Mouse (Mus musculus) adrenal gland, adult 2 months (tissue): ENCODE measurements around the gene Dab2. TPM values are rescaled to one million over a fixed set of nuclear protein-coding genes. Genes with fewer than 3 reads are reported as not detected.

Experiments used
- DNase-seq: peaks from one replicate; pipeline ENCODE4 v3.0.0; 2021
- polyA plus RNA-seq: library from polyadenylated mRNA; depleted of rRNA; stranded (reverse); fragments of >200 nt; gene quantifications from 2 replicates; pipeline ENCODE4 v1.2.3, GENCODE M21; 2012
- total RNA-seq, 2 experiments: library from RNA; stranded (reverse); gene quantifications; 2 replicates each; pipeline ENCODE4 v1.2.3; 2021

Gene Dab2
- total and polyA plus RNA-seq, 3 experiments: 180 to 479 (median 358) TPM

DNA sequence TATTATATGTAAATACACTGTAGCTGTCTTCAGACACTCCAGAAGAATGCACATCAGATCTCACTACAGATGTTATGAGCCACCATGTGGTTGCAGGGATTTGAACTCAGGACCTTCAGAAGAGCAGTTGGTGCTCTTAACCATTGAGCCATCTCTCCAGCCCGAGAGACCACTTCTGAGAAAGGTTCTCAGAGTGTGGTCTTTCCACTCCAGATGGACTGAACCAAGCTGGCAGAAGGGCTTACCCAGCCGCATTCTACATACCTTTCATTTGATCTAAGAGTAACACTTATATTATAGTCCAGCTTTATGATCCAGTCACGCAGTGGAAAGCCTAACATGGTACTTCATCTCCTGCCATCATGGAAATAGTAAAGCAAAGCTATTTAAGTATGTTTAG, 92.3 kb downstream of the Dab2 start:
- no peak for DNase-seq

- DNase-seq: no peak
Observed at GRCm38 (mm10) chr15:6393624-6394023, 94.0 kb downstream of the Dab2 start.

DNA sequence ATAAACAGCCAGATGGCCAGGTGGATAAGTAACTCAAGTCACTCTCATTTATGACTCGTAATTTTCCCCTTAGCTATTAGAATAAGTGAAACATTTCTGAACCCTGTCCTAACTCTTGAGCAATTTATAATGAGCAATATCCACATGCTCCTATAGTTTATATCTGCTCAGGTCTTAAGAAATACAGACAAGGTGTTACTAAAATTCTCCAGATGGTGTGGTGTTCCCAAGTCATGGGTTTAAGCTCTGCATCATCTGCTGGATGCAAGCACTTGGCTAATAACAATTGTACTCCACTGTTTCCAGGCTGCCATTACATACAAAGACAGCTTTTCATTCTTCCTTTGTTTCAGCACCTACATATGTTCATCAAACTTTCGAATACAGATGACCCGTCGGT, 98.6 kb downstream of the Dab2 start:
- DNase-seq: no peak

DNA sequence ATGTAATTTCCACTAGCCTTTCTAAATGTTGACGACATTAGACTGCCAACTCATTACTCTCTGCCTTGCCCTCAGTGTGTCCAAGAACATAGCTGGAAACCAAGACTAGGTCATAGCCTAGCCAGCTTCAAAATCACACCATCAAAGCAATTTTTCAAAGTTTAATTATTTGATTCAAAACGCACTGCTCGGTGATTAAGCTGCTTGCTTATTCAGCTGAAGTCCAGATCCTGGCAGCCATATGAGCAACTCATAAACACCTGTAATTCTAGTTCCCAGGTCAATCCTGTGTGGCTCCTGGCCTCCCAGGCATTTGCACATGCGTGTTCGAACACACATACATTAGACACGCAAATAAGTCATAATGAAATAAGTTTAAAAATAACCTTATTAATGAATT, 99.3 kb downstream of the Dab2 start:
- DNase-seq: no peak

GRCm38 (mm10) chr15:6400115-6400514, 100.5 kb downstream of the Dab2 start:
- DNase-seq: peak; percentile 73

- no peak for DNase-seq
Observed at GRCm38 (mm10) chr15:6402433-6402832, 102.8 kb downstream of the Dab2 start.

- no peak for DNase-seq
Observed at GRCm38 (mm10) chr15:6404172-6404571, 104.6 kb downstream of the Dab2 start.

GRCm38 (mm10) chr15:6406771-6407170, 107.2 kb downstream of the Dab2 start:
- DNase-seq: no peak

- DNase-seq: no peak
Observed at GRCm38 (mm10) chr15:6409031-6409430, 109.4 kb downstream of the Dab2 start.

GRCm38 (mm10) chr15:6410161-6410560, 110.6 kb downstream of the Dab2 start:
- DNase-seq: no peak

DNA sequence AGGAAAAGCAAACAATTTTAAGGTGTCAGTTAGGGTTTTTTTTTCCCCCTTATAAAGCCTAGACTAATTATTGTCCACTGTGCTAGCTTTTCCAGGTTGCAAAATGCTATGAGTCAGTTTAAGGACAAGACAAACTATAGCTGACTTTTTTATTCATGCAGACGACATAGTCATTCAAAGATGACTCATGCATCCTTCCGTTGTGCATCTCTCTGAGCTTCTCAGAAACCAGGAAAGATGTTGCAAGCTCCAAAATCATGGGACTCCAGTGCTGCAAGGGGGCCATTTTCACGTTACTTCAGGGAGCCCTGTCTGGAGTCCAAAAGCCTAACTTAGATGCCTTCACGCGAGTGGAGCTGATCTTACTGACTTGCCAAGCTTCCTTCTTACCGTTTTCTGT, 111.7 kb downstream of the Dab2 start:
- DNase-seq: peak; percentile 58

DNA sequence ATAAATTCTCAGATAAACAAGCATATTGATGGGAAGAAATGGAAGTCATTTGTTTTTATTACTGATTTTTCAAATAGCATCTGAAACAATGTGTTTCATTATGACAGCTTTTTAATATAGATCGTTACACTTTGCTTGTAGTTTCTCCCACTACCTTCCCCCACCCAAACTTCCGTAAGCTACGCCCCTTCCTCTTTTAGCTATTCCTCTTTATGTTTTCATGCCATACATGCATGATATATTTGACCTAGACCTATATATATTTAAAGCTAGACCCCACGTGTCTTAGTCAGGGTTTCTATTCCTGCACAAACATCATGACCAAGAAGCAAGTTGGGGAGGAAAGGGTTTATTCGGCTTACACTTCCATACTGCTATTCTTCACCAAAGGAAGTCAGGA, 115.7 kb downstream of the Dab2 start:
- DNase-seq: no peak

- no peak for DNase-seq
Observed at GRCm38 (mm10) chr15:6431777-6432176, 132.2 kb downstream of the Dab2 start.

GRCm38 (mm10) chr15:6432411-6432810, 132.8 kb downstream of the Dab2 start:
- no peak for DNase-seq

GRCm38 (mm10) chr15:6435281-6435680, 135.7 kb downstream of the Dab2 start:
- DNase-seq: no peak

GRCm38 (mm10) chr15:6435773-6436172, 136.2 kb downstream of the Dab2 start:
- peak; percentile 62 for DNase-seq

DNA sequence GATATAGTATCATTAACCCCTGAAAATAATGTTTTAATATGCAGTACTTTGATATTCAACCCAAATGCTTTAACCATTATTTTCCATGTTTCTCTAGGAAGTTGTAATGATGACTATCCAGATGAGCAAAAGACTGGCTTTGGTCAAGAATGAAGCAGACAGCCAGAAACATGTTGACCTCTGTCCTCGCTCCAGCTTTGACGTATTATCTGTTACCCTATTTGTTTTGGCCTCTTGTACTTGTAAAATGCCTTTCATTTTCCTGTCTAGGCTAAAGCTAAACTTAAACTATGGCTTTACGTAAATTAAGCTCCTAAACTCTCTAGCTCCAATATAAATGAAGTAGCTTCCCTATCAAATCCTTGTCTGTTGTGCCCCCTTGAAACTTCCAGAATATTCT, 139.1 kb downstream of the Dab2 start:
- no peak for DNase-seq

GRCm38 (mm10) chr15:6444452-6444851, 144.9 kb downstream of the Dab2 start:
- DNase-seq: no peak

- no peak for DNase-seq
Observed at GRCm38 (mm10) chr15:6445135-6445534, 145.5 kb downstream of the Dab2 start, which contains the start of gene C9. TSS of gene C9 (plus strand) at chr15:6445327.

GRCm38 (mm10) chr15:6446181-6446580, 146.6 kb downstream of the Dab2 start:
- DNase-seq: no peak

- DNase-seq: peak; percentile 49
Observed at GRCm38 (mm10) chr15:6448892-6449291, 149.3 kb downstream of the Dab2 start.

- no peak for DNase-seq
Observed at GRCm38 (mm10) chr15:6454461-6454860, 154.9 kb downstream of the Dab2 start.

DNA sequence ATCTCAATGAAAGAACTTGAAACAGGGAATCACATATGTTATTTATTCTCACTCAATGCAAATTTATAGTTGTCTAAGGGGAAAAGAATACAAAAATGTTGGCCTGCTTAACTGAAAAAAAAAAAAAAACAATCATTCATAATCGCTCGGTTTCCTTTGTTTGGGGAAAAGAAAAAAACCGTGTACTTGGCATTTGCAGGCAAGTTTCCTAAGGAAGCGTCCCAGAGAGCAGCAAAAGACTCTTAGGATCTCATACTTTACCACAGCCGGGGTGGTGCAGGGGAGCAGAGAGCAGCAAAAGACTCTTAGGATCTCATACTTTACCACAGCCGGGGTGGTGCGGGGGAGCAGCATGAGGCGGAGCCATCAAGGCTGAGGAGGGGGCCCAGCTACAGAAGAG, 161.8 kb downstream of the Dab2 start:
- no peak for DNase-seq

GRCm38 (mm10) chr15:6463361-6463923, 163.9 kb downstream of the Dab2 start:
- DNase-seq: no peak

DNA sequence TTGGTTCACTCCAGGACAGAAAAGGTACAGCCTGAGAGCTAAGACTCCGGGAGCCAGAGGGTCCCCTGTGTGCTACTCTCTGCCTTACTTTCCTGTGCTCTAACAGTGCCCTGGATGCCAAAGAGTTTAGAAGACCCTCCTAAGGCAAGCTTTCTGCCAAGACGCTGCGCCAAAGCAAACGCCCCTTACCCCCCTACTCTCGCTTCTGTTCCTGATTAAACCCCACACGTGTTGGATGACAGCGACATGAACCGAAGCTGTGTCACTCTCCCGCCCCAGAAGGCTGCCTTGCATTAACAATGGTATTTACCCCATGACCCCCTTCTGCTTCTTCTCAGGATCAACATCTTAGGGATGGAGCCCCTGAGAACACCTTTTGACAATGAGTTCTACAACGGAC, 167.4 kb downstream of the Dab2 start:
- DNase-seq: no peak
